Mouse (Mus musculus): Measurements from ENCODE around the gene Krt84. TPM values are rescaled to one million over a fixed set of nuclear protein-coding genes. Genes with fewer than 3 reads are reported as not detected.

The Krt84 gene
- polyA plus RNA-seq, 1 experiment = not detected

DNA sequence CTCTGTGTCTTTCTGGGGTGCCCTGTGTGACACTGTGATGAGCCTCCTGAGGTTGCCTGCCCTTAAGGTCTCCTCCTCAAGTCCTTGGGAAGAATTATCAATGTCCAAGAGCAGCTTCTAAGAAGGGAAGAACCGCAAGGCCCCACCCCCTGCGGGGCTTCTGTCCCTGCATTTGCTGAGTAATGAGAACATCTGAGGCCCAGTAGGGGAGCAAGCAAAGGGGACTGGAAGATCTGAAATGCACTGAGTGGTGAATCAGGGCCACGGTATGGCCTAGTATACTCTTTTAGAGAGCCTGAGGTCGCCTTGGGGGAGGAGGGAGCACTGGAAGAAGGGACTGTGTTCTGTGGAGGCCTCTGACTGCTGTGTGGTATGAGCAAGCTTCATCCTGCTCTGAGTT lies 50.6 kb downstream of the Krt84 start:
- no peak for TF ChIP-seq FLI1 (IDR thresholded peaks at IDR 0.05; ENCODE audit: low read length)
- Histone ChIP-seq H3K4me3 (replicated peaks) (no peak overlapping the region), H3K36me3 (replicated peaks; ENCODE audit: low read length) (no peaks in the 10 kb centered on the region), H3K9me3 (no peaks in the 10 kb centered on the region), H3K27me3 (replicated peaks) (peaks cover 90% of the 10 kb centered on the region), H3K4me1 (peaks cover 20% of the 10 kb centered on the region)

DNA sequence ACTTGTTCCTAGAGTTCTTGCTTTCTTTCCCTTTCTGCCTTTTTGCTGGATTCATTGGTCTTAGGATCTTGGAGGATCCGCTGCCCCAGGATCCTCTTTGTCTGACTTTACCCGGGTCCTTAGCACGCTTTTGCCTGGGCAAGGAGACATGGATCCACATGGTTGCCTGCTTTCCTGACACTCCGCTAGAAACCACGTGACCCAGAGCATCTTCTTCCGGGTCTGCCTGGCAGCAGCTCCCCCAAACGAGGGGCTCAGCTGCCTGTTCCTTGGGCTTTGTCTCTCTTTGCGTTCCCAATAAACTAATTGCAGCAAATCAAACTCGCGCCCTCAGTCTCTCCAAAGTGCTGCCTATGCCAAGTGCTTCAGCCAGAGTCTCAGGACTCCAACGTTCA lies 53.0 kb downstream of the Krt84 start:
- Histone ChIP-seq H3K4me1 (peaks cover 19% of the 10 kb centered on the region), H3K9me3 (no peaks in the 10 kb centered on the region), H3K4me3 (replicated peaks) (no peak overlapping the region), H3K36me3 (replicated peaks; ENCODE audit: low read length) (no peaks in the 10 kb centered on the region), H3K27me3 (replicated peaks) (peaks cover 83% of the 10 kb centered on the region)
- no peak for TF ChIP-seq FLI1 (IDR thresholded peaks at IDR 0.05; ENCODE audit: low read length)
- TF ChIP-seq GATA1 (IDR thresholded peaks at IDR 0.05; ENCODE audit: borderline replicate concordance, low read length) = no peak

GRCm38 (mm10) chr15:101479007-101479665 lies 53.5 kb downstream of the Krt84 start:
- H3K4me1 ChIP-seq = peaks cover 14% of the 10 kb centered on the region; the same call in 1 of the 2 replicates
- H3K27me3 ChIP-seq (replicated peaks) = peaks cover 79% of the 10 kb centered on the region
- TF ChIP-seq GATA1 (IDR thresholded peaks at IDR 0.05; ENCODE audit: borderline replicate concordance, low read length) (no peak), FLI1 (IDR thresholded peaks at IDR 0.05; ENCODE audit: low read length) (no peak)
- no peaks in the 10 kb centered on the region for H3K36me3 ChIP-seq (replicated peaks; ENCODE audit: low read length)
- H3K9me3 ChIP-seq = no peaks in the 10 kb centered on the region
- peak overlapping the region; percentile 65 for H3K4me3 ChIP-seq (replicated peaks)

Other genes starting within 250 kb of the Krt84 start
- gene Atg101, start 248.5 kb downstream of the Krt84 start, polyA plus RNA-seq (2012; ENCODE audit: insufficient read depth, low replicate concordance) = 36.9 and 65.9 TPM in 2 replicates
- 2.1 TPM in 1 of 2 replicates, not detected in the other for gene 6030408B16Rik, start 239.6 kb downstream of the Krt84 start, polyA plus RNA-seq (2012; ENCODE audit: insufficient read depth, low replicate concordance)
- 0.63 TPM in 1 of 2 replicates, not detected in the other for gene Krt80, start 162.7 kb downstream of the Krt84 start, polyA plus RNA-seq (2012; ENCODE audit: insufficient read depth, low replicate concordance)
- not detected in 2 replicates for gene Krt7, start 121.8 kb downstream of the Krt84 start, polyA plus RNA-seq (2012; ENCODE audit: insufficient read depth, low replicate concordance)
- gene Krt87, start 94.0 kb downstream of the Krt84 start, polyA plus RNA-seq (2012; ENCODE audit: insufficient read depth, low replicate concordance) = not detected in 2 replicates
- gene Krt88, start 85.1 kb downstream of the Krt84 start, polyA plus RNA-seq (2012; ENCODE audit: insufficient read depth, low replicate concordance) = 2.8 TPM in 1 of 2 replicates, not detected in the other
- not detected in 2 replicates for gene Krt81, start 69.1 kb downstream of the Krt84 start, polyA plus RNA-seq (2012; ENCODE audit: insufficient read depth, low replicate concordance)
- gene Krt86, start 59.3 kb downstream of the Krt84 start, polyA plus RNA-seq (2012; ENCODE audit: insufficient read depth, low replicate concordance) = not detected in 2 replicates
- gene Krt83, start 41.3 kb downstream of the Krt84 start, polyA plus RNA-seq (2012; ENCODE audit: insufficient read depth, low replicate concordance) = not detected in 2 replicates
- not detected in 2 replicates for gene Gm49425, start 15.6 kb downstream of the Krt84 start, polyA plus RNA-seq (2012; ENCODE audit: insufficient read depth, low replicate concordance)
- gene Krt82, start 17.8 kb upstream of the Krt84 start, polyA plus RNA-seq (2012; ENCODE audit: insufficient read depth, low replicate concordance) = not detected in 2 replicates
- not detected in 2 replicates for gene Krt90, start 30.1 kb upstream of the Krt84 start, polyA plus RNA-seq (2012; ENCODE audit: insufficient read depth, low replicate concordance)
- not detected in 2 replicates for gene Krt75, start 41.1 kb upstream of the Krt84 start, polyA plus RNA-seq (2012; ENCODE audit: insufficient read depth, low replicate concordance)
- not detected in 2 replicates for gene Gm5414, start 95.4 kb upstream of the Krt84 start, polyA plus RNA-seq (2012; ENCODE audit: insufficient read depth, low replicate concordance)
- not detected in 2 replicates for gene Gm5478, start 114.6 kb upstream of the Krt84 start, polyA plus RNA-seq (2012; ENCODE audit: insufficient read depth, low replicate concordance)
- not detected in 2 replicates for gene Krt6b, start 147.5 kb upstream of the Krt84 start, polyA plus RNA-seq (2012; ENCODE audit: insufficient read depth, low replicate concordance)
- gene Krt6a, start 161.5 kb upstream of the Krt84 start, polyA plus RNA-seq (2012; ENCODE audit: insufficient read depth, low replicate concordance) = 0.03 TPM in 1 of 2 replicates, not detected in the other
- not detected in 2 replicates for gene Krt5, start 180.1 kb upstream of the Krt84 start, polyA plus RNA-seq (2012; ENCODE audit: insufficient read depth, low replicate concordance)
- not detected in 2 replicates for gene Krt71, start 210.3 kb upstream of the Krt84 start, polyA plus RNA-seq (2012; ENCODE audit: insufficient read depth, low replicate concordance)